Comparison of ENCODE assay signal across 8 mouse cellular contexts in genomic region chr7:83802509-83802908, GRCm38 (mm10). TPM values are rescaled to one million over a fixed set of nuclear protein-coding genes. Genes with fewer than 3 reads are reported as not detected.
A peak's percentile ranks its signal among the peaks of the same experiment; 100 is the strongest.
DNase-seq lines count a peak whose midpoint lies in the region; ATAC-seq and TF ChIP-seq lines count a peak whose summit lies in the region.

No protein-coding gene starts in this region.

- no peaks in the 10 kb centered on the region for H3K27me3 ChIP-seq in forebrain, embryonic 14.5 days (replicated peaks; ENCODE audit: control insufficient read depth, insufficient read depth, low read length)
- H3K27me3 ChIP-seq in forebrain, embryonic 11.5 days (ENCODE audit: control insufficient read depth, insufficient read depth, low read length): no peaks in the 10 kb centered on the region
- no peaks in the 10 kb centered on the region for H3K27me3 ChIP-seq in forebrain, embryonic 16.5 days (replicated peaks; ENCODE audit: control insufficient read depth, insufficient read depth, low read length)
- no peaks in the 10 kb centered on the region for H3K27me3 ChIP-seq in lung, postnatal 0 days (replicated peaks; ENCODE audit: insufficient read depth, low read length)
- no peaks in the 10 kb centered on the region for H3K27me3 ChIP-seq in small intestine, adult 2 months (ENCODE audit: control insufficient read depth, insufficient read depth, low read length)

- TF ChIP-seq CTCF in lung, postnatal 0 days (IDR thresholded peaks at IDR 0.05): peak; percentile 83
- peak; percentile 72; the same call in 1 of the 2 replicates for TF ChIP-seq CTCF in small intestine, adult 2 months (IDR thresholded peaks at IDR 0.05; ENCODE audit: extremely low read depth, insufficient read length, insufficient replicate concordance, low read depth, low read length)

- WGBS in forebrain, embryonic 14.5 days: 74% methylated on average over 7 of the region's 7 CpGs
- 73% methylated on average over 7 of the region's 7 CpGs for WGBS in forebrain, embryonic 11.5 days
- 67% methylated on average over 7 of the region's 7 CpGs for WGBS in forebrain, embryonic 16.5 days
- WGBS in lung, postnatal 0 days: 50% methylated on average over 7 of the region's 7 CpGs
- 51% methylated on average over 7 of the region's 7 CpGs for WGBS in small intestine, adult 2 months

- H3K36me3 ChIP-seq in forebrain, embryonic 14.5 days (ENCODE audit: control insufficient read depth, insufficient read depth, low read length): no peaks in the 10 kb centered on the region
- no peaks in the 10 kb centered on the region for H3K36me3 ChIP-seq in forebrain, embryonic 11.5 days (ENCODE audit: control insufficient read depth, insufficient read depth, low read length)
- no peaks in the 10 kb centered on the region for H3K36me3 ChIP-seq in forebrain, embryonic 16.5 days (ENCODE audit: control insufficient read depth, insufficient read depth)
- H3K36me3 ChIP-seq in lung, postnatal 0 days (ENCODE audit: insufficient read depth, low read length): no peaks in the 10 kb centered on the region
- H3K36me3 ChIP-seq in small intestine, adult 2 months (ENCODE audit: control insufficient read depth, insufficient read depth, low read length): no peaks in the 10 kb centered on the region

- ATAC-seq in forebrain, embryonic 14.5 days: peak; percentile 46; the same call in 1 of the 2 replicates
- no peak for ATAC-seq in forebrain, embryonic 11.5 days (replicated peaks; ENCODE audit: low FRiP score)
- ATAC-seq in forebrain, embryonic 16.5 days: peak; percentile 67
- ATAC-seq in lung, postnatal 0 days: peak; percentile 67

- no peaks in the 10 kb centered on the region for H3K9me3 ChIP-seq in forebrain, embryonic 14.5 days (replicated peaks; ENCODE audit: control insufficient read depth, low read length)
- H3K9me3 ChIP-seq in forebrain, embryonic 11.5 days (ENCODE audit: control insufficient read depth, low read length): no peaks in the 10 kb centered on the region
- no peaks in the 10 kb centered on the region for H3K9me3 ChIP-seq in forebrain, embryonic 16.5 days (ENCODE audit: control insufficient read depth, low read length)
- no peaks in the 10 kb centered on the region for H3K9me3 ChIP-seq in lung, postnatal 0 days (ENCODE audit: low read length)

- TF ChIP-seq POLR2A in small intestine, adult 2 months (IDR thresholded peaks at IDR 0.05; ENCODE audit: low read depth, low read length): no peak

- no peaks in the 10 kb centered on the region for H3K4me1 ChIP-seq in forebrain, embryonic 14.5 days (ENCODE audit: control insufficient read depth, insufficient read depth, low read length)
- no peaks in the 10 kb centered on the region for H3K4me1 ChIP-seq in forebrain, embryonic 11.5 days (replicated peaks; ENCODE audit: control insufficient read depth, insufficient read depth, low read length)
- H3K4me1 ChIP-seq in forebrain, embryonic 16.5 days (replicated peaks; ENCODE audit: control insufficient read depth, insufficient read depth, low read length): no peaks in the 10 kb centered on the region
- no peaks in the 10 kb centered on the region for H3K4me1 ChIP-seq in lung, postnatal 0 days (ENCODE audit: insufficient read depth, low read depth, low read length)
- H3K4me1 ChIP-seq in small intestine, adult 2 months (ENCODE audit: control insufficient read depth, insufficient read depth, insufficient read length, low read length): no peaks in the 10 kb centered on the region

- DNase-seq in forebrain, embryonic 14.5 days (ENCODE audit: low spot score): peak; percentile 74
- DNase-seq in forebrain, embryonic 11.5 days (ENCODE audit: low spot score): no peak
- DNase-seq in ovary, postnatal 36 days (ENCODE audit: low spot score): peak; percentile 13
- no peak for DNase-seq in ovary, postnatal 10 days (ENCODE audit: low spot score)
- DNase-seq in lung, postnatal 0 days (ENCODE audit: low spot score): peak; percentile 83
- no peak for DNase-seq in adrenal gland, postnatal 25 days

- no peak overlapping the region for H3K4me2 ChIP-seq in forebrain, embryonic 14.5 days (ENCODE audit: low read length)
- H3K4me2 ChIP-seq in forebrain, embryonic 11.5 days (ENCODE audit: low read depth, low read length, severe bottlenecking): no peak overlapping the region
- no peak overlapping the region for H3K4me2 ChIP-seq in forebrain, embryonic 16.5 days (ENCODE audit: low read length)
- no peak overlapping the region for H3K4me2 ChIP-seq in lung, postnatal 0 days (replicated peaks; ENCODE audit: low read depth, low read length)

- no peak for TF ChIP-seq EP300 in lung, postnatal 0 days (IDR thresholded peaks at IDR 0.05)

- no peak overlapping the region for H3K27ac ChIP-seq in forebrain, embryonic 14.5 days (ENCODE audit: low read depth, low read length)
- no peak overlapping the region for H3K27ac ChIP-seq in forebrain, embryonic 11.5 days (ENCODE audit: low read depth, low read length)
- H3K27ac ChIP-seq in forebrain, embryonic 16.5 days (ENCODE audit: low read length): no peak overlapping the region
- H3K27ac ChIP-seq in lung, postnatal 0 days (ENCODE audit: low read length): no peak overlapping the region
- H3K27ac ChIP-seq in small intestine, adult 2 months (ENCODE audit: insufficient read depth, low read depth, low read length): no peak overlapping the region

- no peak overlapping the region for H3K9ac ChIP-seq in forebrain, embryonic 14.5 days (ENCODE audit: low read length)
- H3K9ac ChIP-seq in forebrain, embryonic 11.5 days (ENCODE audit: low read length): no peak overlapping the region
- no peak overlapping the region for H3K9ac ChIP-seq in forebrain, embryonic 16.5 days (replicated peaks; ENCODE audit: low read depth, low read length)
- no peak overlapping the region for H3K9ac ChIP-seq in lung, postnatal 0 days (replicated peaks; ENCODE audit: low read depth)

- H3K4me3 ChIP-seq in forebrain, embryonic 14.5 days (ENCODE audit: low read depth, low read length): no peak overlapping the region
- H3K4me3 ChIP-seq in forebrain, embryonic 11.5 days (ENCODE audit: low read depth, low read length): no peak overlapping the region
- H3K4me3 ChIP-seq in forebrain, embryonic 16.5 days (replicated peaks; ENCODE audit: low read length): no peak overlapping the region
- H3K4me3 ChIP-seq in lung, postnatal 0 days (ENCODE audit: low read depth, low read length): no peak overlapping the region
- no peak overlapping the region for H3K4me3 ChIP-seq in small intestine, adult 2 months (ENCODE audit: low read depth, low read length)

RNA-seq across cellular contexts. Expression of gene Cfap161, which starts 7.8 kb away (rescaled TPM):
- polyA plus RNA-seq in forebrain, embryonic 14.5 days (2014; fragmentation: Nextera tagmentation; extraction: Ambion mirVana): 0.98 and 1.5 TPM in 2 replicates
- 0.21 TPM in 1 of 2 replicates, not detected in the other for polyA plus RNA-seq in forebrain, embryonic 11.5 days (2014; fragmentation: Nextera tagmentation; extraction: Ambion mirVana)
- polyA plus RNA-seq in forebrain, embryonic 16.5 days (2015; fragmentation: Nextera tagmentation; extraction: Ambion mirVana): 0.73 and 0.91 TPM in 2 replicates
- polyA plus RNA-seq in lung, postnatal 0 days (2015; fragmentation: Nextera tagmentation; extraction: Ambion mirVana): 6.8 and 10.4 TPM in 2 replicates
- not detected in 2 replicates for polyA plus RNA-seq in small intestine, adult 2 months (2012; rRNA removed)
- 0.46 TPM in 1 of 2 replicates, not detected in the other for total RNA-seq in adrenal gland, postnatal 25 days (2021)

RNA-seq across cellular contexts. Expression of gene Il16, which starts 57.0 kb away (rescaled TPM):
- 0.91 and 1.3 TPM in 2 replicates for polyA plus RNA-seq in forebrain, embryonic 14.5 days (2014; fragmentation: Nextera tagmentation; extraction: Ambion mirVana)
- 0.77 and 0.99 TPM in 2 replicates for polyA plus RNA-seq in forebrain, embryonic 11.5 days (2014; fragmentation: Nextera tagmentation; extraction: Ambion mirVana)
- polyA plus RNA-seq in forebrain, embryonic 16.5 days (2015; fragmentation: Nextera tagmentation; extraction: Ambion mirVana): 0.90 and 1.5 TPM in 2 replicates
- polyA plus RNA-seq in lung, postnatal 0 days (2015; fragmentation: Nextera tagmentation; extraction: Ambion mirVana): 7.9 and 8.0 TPM in 2 replicates
- 3.3 and 6.3 TPM in 2 replicates for polyA plus RNA-seq in small intestine, adult 2 months (2012; rRNA removed)
- total RNA-seq in adrenal gland, postnatal 25 days (2021): 5.0 and 5.2 TPM in 2 replicates

Comparison
In these comparisons a context has a peak if more than half of its experiments do, and no peak if none do; other contexts are left out.
1. DNase-seq: peak in forebrain, embryonic 14.5 days (single experiment), ovary, postnatal 36 days (single experiment) and lung, postnatal 0 days (single experiment); none in forebrain, embryonic 11.5 days (single experiment), ovary, postnatal 10 days (single experiment) and adrenal gland, postnatal 25 days (single experiment).